Mouse (Mus musculus) embryonic facial prominence, embryonic 14.5 days (tissue): Measurements from ENCODE around the gene Dusp9. TPM values are rescaled to one million over a fixed set of nuclear protein-coding genes. Genes with fewer than 3 reads are reported as not detected.

Experiments
- polyA plus RNA-seq: library from polyadenylated mRNA; unstranded; fragments of >200 nt; fragmentation: Nextera tagmentation; extraction: Ambion mirVana; gene quantifications from 2 replicates; pipeline ENCODE4 v1.2.1, GENCODE M21; 2014

The Dusp9 gene
- polyA plus RNA-seq, 1 experiment from 2014 or later = 1.6 TPM

Other genes starting within 250 kb of the Dusp9 start
- gene Gm18336, start 240.7 kb upstream of the Dusp9 start, polyA plus RNA-seq = not detected in 2 replicates
- gene Zfp92, start 228.3 kb upstream of the Dusp9 start, polyA plus RNA-seq = 0.11 and 0.21 TPM in 2 replicates
- 1.3 and 2.9 TPM in 2 replicates for gene Trex2, start 204.1 kb upstream of the Dusp9 start, polyA plus RNA-seq
- gene Haus7, start 180.4 kb upstream of the Dusp9 start, polyA plus RNA-seq = 48.2 and 52.5 TPM in 2 replicates
- 263 and 311 TPM in 2 replicates for gene Bgn, start 155.8 kb upstream of the Dusp9 start, polyA plus RNA-seq
- gene Atp2b3, start 136.3 kb upstream of the Dusp9 start, polyA plus RNA-seq = 0.80 and 1.3 TPM in 2 replicates
- gene Pnck, start 20.7 kb downstream of the Dusp9 start, polyA plus RNA-seq = 16.6 and 19.9 TPM in 2 replicates
- 8.8 and 10.1 TPM in 2 replicates for gene Slc6a8, start 33.7 kb downstream of the Dusp9 start, polyA plus RNA-seq
- 240 and 244 TPM in 2 replicates for gene Bcap31, start 76.8 kb downstream of the Dusp9 start, polyA plus RNA-seq
- 14.7 and 15.7 TPM in 2 replicates for gene Abcd1, start 77.2 kb downstream of the Dusp9 start, polyA plus RNA-seq
- gene Plxnb3, start 117.7 kb downstream of the Dusp9 start, polyA plus RNA-seq = 0.90 and 1.1 TPM in 2 replicates
- 54.6 and 63.2 TPM in 2 replicates for gene Srpk3, start 135.0 kb downstream of the Dusp9 start, polyA plus RNA-seq
- gene Idh3g, start 147.5 kb downstream of the Dusp9 start, polyA plus RNA-seq = 193 and 211 TPM in 2 replicates
- 259 and 277 TPM in 2 replicates for gene Ssr4, start 147.6 kb downstream of the Dusp9 start, polyA plus RNA-seq
- 1.1 and 1.8 TPM in 2 replicates for gene Pdzd4, start 185.6 kb downstream of the Dusp9 start, polyA plus RNA-seq